Mouse (Mus musculus) cerebellum, adult 2 months (tissue): ENCODE measurements at regions not wholly inside any gene's neighbourhood (a gene's known extent, or its start where the extent isn't known, plus 50 kb on each side); places are given as distances from the start of the nearest gene placed in this dataset.

Source experiments
- DNase-seq, 2 experiments: peaks; one replicate each; pipeline ENCODE4 v3.0.0; 2021
- H3K27ac ChIP-seq: fragments of 200-500 bp; 2 replicates; pipeline ENCODE4 v1.5.1; 2012; ENCODE audit warnings: low read length, control low read depth, inconsistent platforms; ENCODE audit not compliant: insufficient read depth
- H3K27me3 ChIP-seq: fragments of 200-500 bp; 2 replicates; pipeline ENCODE4 v1.6.1; 2012; ENCODE audit warnings: inconsistent platforms, mild to moderate bottlenecking, low read length, moderate library complexity; ENCODE audit not compliant: control insufficient read depth, insufficient read depth
- H3K4me1 ChIP-seq: fragments of 200-500 bp; 2 replicates; pipeline ENCODE4 v1.6.1; 2011; ENCODE audit warnings: low read length; ENCODE audit not compliant: control insufficient read depth, insufficient read depth
- H3K4me3 ChIP-seq: fragments of 200-500 bp; replicated peaks from 2 replicates; pipeline ENCODE3; 2011; ENCODE audit warnings: mild to moderate bottlenecking, low read depth, low read length, control low read depth; ENCODE audit not compliant: insufficient read depth
- CTCF ChIP-seq: fragments of 200-500 bp; IDR thresholded peaks from 2 replicates; pipeline ENCODE4 v1.5.1; 2011; ENCODE audit warnings: low read depth, mild to moderate bottlenecking, control low read depth, low read length, moderate library complexity, borderline replicate concordance; ENCODE audit not compliant: insufficient read depth
- POLR2A ChIP-seq: fragments of 200-500 bp; IDR thresholded peaks from 2 replicates; pipeline ENCODE4 v1.6.1; 2011; ENCODE audit warnings: low read length, control low read depth, borderline replicate concordance; ENCODE audit not compliant: insufficient read depth
- WGBS: fragments of 180-500 bp; shearing (Covaris S2); methylation state at CpG from one replicate; pipeline ENCODE4 v1.1.7; 2018; 5-methylcytosine and 5-hydroxymethylcytosine counted together

DNA sequence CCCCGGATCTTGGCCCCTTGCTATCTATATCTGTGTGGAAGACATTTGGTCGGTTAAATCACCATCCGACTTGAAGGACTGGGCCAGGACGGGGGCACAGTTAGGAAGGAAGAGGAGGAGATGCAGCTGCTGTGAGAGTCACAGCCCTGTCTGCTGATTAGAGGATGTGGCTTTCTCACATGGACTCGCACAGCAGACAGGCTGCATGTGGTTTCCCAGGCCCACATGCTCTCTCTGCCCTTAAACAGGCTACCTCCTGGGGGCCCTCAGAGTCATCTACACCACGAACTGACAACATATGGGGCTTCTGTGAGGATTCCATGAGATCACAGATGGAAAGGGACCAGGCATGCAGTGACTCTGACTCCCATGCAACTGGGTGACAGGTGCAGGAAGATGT, 62.9 kb upstream of the Sv2b start:
- peak; percentile 30 to 51 for DNase-seq
- Histone ChIP-seq H3K4me1 (peaks cover 4% of the 10 kb centered on the region), H3K4me3 (no peak overlapping the region), H3K27me3 (no peaks in the 10 kb centered on the region), H3K27ac (no peak overlapping the region)
- 39% methylated on average over 6 of the region's 6 CpGs for WGBS
- TF ChIP-seq POLR2A (no peak), CTCF (no peak)

DNA sequence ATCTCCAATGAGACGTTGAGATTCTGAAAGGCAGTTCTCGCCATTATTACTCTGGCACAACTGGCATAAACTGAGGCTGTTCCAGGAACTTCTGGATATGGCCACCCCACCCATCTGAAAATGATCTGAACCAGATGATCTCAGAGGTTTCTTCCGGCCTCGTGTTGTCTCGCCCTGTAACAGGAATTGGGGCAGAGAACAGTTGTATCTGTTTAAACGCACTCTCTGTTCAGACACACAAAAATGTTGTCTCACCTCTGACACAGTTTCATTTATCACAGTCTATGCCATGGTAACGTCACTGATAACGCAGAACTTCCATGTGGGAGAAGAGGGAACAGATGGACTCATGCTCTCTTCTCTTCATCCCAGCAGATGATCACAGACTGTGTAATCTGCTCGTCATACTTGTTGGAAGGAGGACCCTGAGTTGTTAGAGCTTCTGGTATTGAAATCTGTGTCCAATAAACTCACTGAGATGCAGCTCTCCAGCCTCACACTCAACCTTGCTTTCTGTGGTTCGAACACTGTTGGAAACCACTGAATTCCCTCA, 63.9 kb upstream of the Sv2b start:
- TF ChIP-seq POLR2A, result no peak
- TF ChIP-seq CTCF, result no peak
- Histone ChIP-seq H3K27me3 (no peaks in the 10 kb centered on the region), H3K4me1 (peaks cover 4% of the 10 kb centered on the region), H3K27ac (no peak overlapping the region), H3K4me3 (no peak overlapping the region)
- WGBS, result 79% methylated on average over 10 of the region's 10 CpGs
- DNase-seq, result no peak

DNA sequence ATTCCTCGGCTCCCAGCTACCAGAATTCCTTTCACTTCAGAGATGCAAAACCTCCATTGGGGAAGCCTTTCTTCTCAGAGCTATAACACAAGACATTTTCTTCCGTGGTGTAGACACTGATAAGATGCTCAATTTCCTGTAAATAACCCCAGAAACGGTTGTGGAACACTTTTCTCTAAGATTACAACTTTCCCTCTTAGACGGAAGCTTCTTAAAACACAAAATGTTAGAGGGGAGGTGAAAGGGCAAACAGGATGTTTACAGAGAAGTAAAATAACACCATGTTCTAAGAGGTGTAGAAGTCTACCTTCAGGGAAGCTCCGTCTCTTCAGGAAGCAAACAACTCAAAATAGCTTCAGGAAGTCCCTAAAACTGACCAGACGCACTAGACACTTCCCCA, 65.4 kb upstream of the Sv2b start:
- TF ChIP-seq POLR2A, result no peak
- no peak for TF ChIP-seq CTCF
- H3K4me1 ChIP-seq, result peaks cover 4% of the 10 kb centered on the region
- no peaks in the 10 kb centered on the region for H3K27me3 ChIP-seq
- WGBS, result 91% methylated on average over 6 of the region's 6 CpGs
- no peak overlapping the region for H3K27ac ChIP-seq
- DNase-seq, result no peak
- no peak overlapping the region for H3K4me3 ChIP-seq

DNA sequence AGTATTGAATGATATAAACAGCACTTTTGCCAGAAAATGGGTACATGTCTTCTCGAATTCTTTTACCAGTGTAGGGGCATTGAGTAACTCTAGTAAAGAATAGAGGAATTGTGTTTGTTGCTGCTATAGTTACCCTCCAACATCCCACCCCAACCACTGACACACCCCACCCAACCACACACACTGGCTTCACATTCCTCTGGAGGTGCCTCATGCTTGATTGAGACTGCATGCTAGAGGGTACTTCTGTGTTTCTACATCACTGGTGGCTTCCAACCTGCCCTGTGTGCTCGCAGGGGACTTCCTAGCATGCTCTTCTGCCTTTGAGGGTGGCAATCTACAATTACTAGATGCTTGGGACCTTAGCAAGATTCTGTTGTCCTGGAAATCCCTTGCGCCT, 70.5 kb upstream of the Sv2b start:
- WGBS, result 87% methylated on average over 3 of the region's 3 CpGs
- Histone ChIP-seq H3K4me3 (no peak overlapping the region), H3K4me1 (no peaks in the 10 kb centered on the region), H3K27me3 (no peaks in the 10 kb centered on the region), H3K27ac (no peak overlapping the region)
- DNase-seq, result no peak
- TF ChIP-seq POLR2A (no peak), CTCF (no peak)

DNA sequence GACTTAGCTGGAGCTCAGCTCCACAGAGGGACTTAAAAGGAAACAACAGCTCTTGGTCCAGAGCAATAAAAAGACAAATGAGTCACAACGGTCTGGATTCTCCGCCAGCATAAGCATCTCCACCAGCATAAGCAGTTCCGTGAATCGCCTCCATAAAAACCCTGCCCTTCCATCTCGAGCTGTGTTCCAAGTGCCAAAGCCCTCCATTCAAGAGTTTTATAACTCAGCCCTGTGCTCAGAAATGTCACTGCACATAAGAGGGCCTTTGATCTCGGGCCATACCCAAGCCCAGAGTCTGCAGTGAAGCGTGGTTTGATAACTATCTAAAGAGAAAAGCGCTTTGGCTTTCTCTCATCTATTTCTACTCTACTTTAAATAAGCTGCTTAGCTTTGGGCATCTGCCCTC, 70.8 kb upstream of the Akap13 start:
- no peak for DNase-seq
- TF ChIP-seq CTCF (no peak), POLR2A (no peak)
- Histone ChIP-seq H3K4me3 (no peak overlapping the region), H3K27ac (no peak overlapping the region), H3K27me3 (no peaks in the 10 kb centered on the region), H3K4me1 (no peaks in the 10 kb centered on the region)
- 39% methylated on average over 8 of the region's 8 CpGs for WGBS

DNA sequence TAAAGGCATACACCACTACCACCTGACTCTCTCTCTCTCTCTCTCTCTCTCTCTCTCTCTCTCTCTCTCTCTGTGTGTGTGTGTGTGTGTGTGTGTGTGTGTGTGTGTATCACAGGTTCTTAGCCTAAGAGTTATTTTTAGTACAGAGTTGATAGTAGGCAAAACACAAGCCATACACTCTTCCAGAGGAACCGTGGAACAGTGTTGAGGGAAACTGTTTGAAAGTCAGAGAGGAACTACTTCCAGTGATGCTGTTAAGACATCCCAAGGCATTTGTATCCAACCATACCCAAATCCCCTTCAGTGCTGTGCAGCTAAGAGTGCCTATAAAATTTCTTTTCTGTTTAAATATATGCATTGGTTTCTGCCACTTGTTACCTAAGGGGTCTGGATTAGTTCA, 68.3 kb upstream of the Akap13 start:
- TF ChIP-seq POLR2A, result no peak
- no peak for TF ChIP-seq CTCF
- no peak for DNase-seq
- H3K4me3 ChIP-seq, result no peak overlapping the region
- H3K4me1 ChIP-seq, result no peaks in the 10 kb centered on the region
- no peak overlapping the region for H3K27ac ChIP-seq
- no peaks in the 10 kb centered on the region for H3K27me3 ChIP-seq
- 97% methylated on average over 1 of the region's 1 CpGs for WGBS

DNA sequence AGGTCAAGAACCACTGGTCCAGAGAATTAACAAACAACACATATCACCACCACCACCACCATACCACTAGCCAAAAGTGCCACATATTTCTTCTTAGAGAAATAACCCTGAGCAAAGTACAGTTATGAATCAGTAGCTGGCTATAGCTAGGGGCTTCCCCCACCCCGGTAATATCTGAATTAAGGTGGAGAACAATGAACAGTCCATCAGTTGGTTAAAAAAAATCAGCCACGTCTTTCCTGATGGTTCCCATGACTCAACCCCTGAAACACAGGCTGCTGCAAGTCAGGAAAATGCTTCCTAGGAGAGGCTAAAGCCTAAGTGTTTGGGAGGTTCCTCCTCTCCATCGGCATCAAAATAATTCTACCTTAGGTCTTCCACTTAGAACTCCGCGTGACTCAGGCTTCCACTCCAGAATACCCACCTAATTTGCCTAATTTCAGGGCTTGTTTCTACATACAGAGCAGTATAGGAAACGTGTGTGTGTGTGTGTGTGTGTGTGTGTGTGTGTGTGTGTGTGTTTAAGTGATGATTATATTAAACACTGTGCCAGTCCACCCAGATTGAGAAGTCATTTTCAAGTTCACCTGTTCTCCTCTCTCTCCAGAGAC, 67.4 kb upstream of the Akap13 start:
- no peak for DNase-seq
- Histone ChIP-seq H3K4me3 (no peak overlapping the region), H3K27me3 (no peaks in the 10 kb centered on the region), H3K4me1 (no peaks in the 10 kb centered on the region), H3K27ac (no peak overlapping the region)
- WGBS, result 78% methylated on average over 6 of the region's 6 CpGs
- TF ChIP-seq CTCF, result no peak
- TF ChIP-seq POLR2A, result no peak

DNA sequence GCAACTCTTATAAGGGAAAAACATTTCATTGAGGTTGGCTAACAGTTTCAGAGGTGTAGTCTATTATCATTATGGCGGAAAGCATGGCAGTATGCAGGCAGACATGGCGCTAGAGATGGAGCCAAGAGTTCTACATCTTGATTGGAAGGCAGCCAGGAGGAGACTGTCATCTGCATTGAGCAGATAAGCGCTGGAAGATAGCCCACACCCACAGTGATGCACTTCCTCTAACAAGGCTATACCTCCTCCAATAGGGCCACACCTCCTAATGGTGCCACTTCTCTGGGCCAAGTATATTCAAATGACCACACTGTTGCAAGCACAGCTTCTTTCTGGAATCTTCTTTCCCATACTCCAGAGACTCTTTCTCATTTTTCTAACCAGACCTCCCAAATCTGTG, 65.2 kb upstream of the Akap13 start:
- 74% methylated on average over 3 of the region's 3 CpGs for WGBS

More for the DNA sequence above, 65.2 kb upstream of the Akap13 start:
- H3K4me1 ChIP-seq, result no peaks in the 10 kb centered on the region
- TF ChIP-seq POLR2A, result no peak
- no peak for TF ChIP-seq CTCF
- DNase-seq, result no peak
- H3K4me3 ChIP-seq, result no peak overlapping the region
- H3K27ac ChIP-seq, result no peak overlapping the region
- no peaks in the 10 kb centered on the region for H3K27me3 ChIP-seq
